Mouse (Mus musculus) common myeloid progenitor, adult 5-6 weeks (primary cell): ENCODE results near the gene Castor1. TPM values are rescaled to one million over a fixed set of nuclear protein-coding genes. Genes with fewer than 3 reads are reported as not detected.
"Not testable (repeated sequence)": the region's sequence is repeated elsewhere in the genome, so short reads cannot be mapped to it uniquely, and the experiment has no call there.

Experiments used
- ATAC-seq: replicated peaks from 2 replicates; pipeline ENCODE4 v1.8.0; 2016; ENCODE audit warnings: low read depth, mild to moderate bottlenecking, moderate TSS enrichment, inconsistent platforms; ENCODE audit not compliant: poor library complexity, severe bottlenecking
- total RNA-seq: library from RNA; stranded (forward); fragments of 200-1000, 187-1606 nt; gene quantifications from 2 replicates; pipeline ENCODE4 v1.2.3, GENCODE M21; 2017

Gene Castor1
- total RNA-seq, result 0.50 and 4.6 TPM in 2 replicates

DNA sequence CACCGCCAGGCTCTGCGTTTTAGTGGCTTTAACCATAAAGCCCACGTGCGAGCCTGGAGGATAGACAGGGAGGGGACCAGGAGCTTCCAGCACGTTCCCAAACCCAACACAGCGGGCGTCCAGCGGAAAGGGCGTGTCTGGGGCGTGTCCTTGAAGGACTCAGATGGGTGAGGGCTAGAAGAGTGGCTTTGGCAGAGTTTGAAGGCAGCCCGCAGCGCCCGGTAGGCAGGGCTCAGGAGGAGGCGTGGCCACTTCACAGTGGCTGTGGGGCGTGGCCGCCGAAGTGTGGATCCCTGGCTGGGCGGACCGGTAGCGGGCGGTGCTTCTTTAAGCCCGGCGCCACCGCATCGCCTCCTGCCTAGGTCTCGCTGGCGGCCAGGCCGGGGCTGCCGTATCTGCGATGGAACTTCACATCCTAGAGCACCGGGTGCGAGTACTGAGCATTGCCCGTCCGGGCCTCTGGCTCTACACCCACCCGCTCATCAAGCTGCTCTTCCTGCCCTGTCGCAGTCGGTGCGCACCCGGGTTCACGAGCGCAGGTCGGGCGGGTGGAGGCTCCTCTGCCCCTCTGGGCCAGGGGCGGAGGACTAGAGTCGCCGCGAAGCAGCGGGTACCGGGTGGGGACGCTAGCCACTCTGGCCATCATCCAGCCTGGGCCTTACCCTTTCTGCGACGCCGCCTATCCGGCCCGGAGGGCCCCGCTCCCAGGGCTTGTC is at the start of gene Castor1:
Castor1 (plus strand) TSS at position 312 of the 716 bp plus-strand sequence.
- ATAC-seq, result peak; percentile 88

DNA sequence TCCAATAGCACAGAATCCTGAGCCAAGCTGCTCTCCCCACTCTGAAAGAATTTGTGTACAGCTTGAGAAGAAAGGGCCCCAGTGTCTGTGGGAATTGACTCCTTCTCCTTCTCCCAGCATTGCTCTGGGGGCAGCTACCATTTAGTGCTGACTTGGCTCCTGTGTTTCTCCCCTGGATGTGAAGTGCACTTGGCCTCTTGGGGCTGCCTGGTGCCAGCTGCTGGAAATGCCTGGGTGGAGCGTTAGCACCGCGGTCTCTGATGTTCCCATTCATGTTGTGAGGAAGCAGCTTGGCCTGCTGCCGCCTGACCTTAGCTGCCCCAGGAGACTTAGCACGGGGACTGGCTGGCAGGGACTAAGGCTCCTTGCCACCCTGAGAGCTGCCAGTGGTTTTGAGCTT is 43.4 kb upstream of the Castor1 start:
- no peak for ATAC-seq

DNA sequence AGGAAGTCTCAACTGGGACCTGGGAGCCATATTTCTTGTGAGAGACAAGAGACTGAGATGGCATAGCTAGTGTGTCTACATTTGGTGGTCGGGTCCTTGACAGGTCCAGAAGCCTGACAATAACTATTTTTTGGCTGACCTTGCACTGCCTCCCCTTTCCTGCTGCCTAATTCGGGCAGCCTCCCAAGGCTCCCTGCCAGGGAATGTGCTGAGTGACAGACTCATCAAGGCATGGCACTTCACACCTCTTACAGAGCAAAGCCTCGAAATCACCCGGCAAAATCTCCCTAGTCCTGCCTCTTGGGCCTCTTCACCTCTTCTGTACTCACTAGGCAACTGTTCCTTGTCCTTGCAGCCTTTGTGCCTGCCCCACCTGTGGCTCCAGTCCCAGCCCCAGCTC is 40.3 kb upstream of the Castor1 start:
- no peak for ATAC-seq

DNA sequence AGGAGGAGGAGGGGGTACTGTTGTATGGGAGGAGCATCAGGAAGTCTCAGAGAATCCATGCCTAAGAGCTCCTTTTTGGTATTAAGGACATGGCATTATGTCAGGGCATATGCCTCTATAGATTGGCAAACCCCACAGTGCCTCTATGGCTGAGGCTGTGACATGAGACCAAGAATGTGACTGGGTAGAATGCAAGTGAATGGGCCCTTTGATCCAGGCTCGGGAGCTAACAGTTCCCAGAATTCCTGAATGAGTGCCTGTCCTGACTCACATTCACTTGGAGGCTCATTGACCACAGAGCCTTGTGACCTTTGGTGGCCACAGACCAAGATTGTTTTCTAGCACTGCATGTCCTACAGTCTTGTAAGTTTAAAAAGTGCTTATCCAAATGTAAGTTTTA is 36.0 kb upstream of the Castor1 start:
- ATAC-seq, result no peak

DNA sequence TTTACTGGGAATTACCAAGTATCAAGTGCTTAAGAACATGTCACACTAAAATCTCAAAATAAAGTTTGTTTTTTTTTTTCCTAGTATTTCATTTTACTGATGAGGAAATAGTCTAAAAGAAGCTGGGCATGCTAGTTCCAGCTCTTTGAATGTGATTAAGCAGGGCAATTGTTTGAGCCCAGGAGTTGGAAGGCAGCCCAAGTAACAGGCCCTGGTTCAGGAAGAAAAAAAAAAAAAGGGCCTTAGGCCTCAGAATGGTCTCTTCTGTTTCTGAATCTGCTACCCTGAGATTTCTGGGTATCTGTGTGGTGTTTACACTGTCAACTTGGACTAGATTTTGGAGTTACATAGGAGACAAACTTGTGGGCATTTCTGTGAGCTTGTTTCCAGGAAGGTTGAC is 34.5 kb upstream of the Castor1 start:
- ATAC-seq, result no peak

DNA sequence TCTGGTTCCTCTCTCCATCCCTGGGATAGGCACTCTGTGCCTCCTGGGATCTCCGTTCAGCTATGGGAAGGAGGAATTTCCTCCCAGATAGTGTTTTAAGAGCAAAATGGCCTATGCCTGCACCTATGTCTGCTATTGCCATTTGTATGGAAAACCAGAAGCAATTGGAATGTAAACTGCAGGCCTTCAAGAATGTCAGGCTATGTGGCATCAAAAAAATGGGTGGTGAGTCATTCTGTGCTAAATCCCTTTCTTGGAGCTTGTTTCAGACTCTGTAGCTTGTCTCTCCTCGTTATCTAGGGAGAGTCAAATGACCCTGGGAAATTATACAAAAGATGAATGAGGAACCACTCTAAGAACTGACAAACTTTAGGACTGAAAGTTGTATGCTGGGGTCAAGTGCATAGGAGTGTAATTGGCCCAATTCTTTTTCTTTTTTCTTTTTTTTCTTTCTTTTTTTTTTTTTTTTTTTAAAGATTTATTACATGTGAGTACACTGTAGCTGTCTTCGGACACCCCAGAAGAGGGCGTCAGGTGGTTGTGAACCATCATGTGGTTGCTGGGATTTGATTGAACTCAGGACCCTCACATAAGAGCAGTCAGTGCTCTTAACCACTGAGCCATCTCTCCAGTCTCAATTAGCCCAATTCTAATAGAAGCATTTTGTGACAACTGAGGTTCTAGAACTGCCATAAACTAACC is 33.6 kb upstream of the Castor1 start:
- ATAC-seq, result no peak

DNA sequence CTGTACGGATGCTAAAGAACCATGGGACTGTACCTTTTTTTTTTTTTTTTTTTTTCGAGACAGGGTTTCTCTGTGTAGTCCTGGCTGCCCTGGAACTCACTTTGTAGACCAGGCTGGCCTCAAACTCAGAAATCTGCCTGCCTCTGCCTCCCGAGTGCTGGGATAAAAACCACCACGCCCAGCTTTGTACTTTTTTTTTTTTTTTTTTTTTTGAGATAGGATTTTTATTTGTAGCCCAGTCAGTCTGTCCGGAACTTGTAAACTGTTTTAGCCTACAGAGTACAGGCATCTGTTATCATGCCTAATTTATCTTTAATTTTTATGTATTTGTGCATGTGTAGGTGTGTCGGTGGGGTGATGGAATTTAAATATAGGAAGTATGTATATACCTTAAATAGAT is 32.5 kb upstream of the Castor1 start:
- not testable (repeated sequence) for ATAC-seq

DNA sequence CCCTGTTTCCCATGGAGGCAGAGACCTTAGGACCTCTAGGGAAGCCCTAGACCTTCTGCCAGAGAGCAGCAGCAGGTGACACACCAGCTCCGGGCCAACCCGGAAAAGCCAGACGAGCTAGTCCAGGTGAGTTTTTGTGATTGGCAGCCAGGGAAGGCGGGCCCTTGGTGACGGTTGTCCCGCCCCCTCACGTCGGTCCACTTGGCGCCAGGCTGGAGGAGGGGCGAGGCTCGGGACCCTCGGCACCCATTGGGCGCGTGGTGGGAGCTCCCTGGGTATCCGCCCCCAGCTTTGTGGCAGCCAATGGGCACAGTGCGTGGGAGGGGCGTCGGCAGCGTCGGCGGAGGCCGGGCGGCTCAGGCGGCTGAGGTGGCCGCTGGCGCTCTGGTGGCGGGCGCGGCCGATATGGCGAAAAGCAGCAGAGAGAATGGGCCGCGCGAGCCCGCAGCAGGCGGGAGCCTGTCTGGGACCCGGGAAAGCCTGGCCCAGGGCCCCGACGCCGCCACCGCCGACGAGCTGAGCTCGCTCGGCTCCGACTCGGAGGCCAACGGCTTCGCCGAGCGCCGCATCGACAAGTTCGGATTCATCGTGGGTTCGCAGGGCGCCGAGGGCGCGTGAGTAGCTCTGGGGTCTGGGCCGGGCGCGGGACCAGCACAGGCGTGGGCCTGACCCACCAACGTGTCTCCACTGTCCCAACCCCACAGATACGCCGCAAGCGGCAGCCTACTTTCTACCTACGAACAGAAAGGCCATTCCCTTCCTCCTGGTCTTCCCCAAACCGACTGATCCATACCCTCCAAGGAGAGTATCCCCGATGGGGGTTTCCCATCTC is 31.3 kb upstream of the Castor1 start, which contains the start of gene Tbc1d10a:
Tbc1d10a (plus strand) TSS at position 304 of the 832 bp plus-strand sequence.
- ATAC-seq, result peak; percentile 100

DNA sequence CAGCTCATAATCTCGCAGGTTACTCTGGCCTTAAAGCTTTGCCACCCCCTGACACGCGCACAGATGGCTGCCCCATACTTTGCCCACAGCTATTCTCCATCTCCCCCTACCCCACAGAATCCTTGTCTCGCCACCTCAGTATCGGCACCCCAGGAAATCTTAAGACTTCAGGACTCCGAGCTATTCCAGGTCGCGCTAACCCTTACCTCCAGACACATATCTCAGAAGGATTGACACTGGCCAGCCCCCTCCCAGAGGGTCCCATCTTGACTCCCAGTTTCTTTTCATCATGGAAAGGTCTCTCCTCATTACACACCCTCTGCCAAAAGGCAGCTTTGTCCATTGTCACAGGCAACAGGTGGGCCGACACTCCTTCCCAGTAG is 30.7 kb upstream of the Castor1 start:
- ATAC-seq, result no peak

DNA sequence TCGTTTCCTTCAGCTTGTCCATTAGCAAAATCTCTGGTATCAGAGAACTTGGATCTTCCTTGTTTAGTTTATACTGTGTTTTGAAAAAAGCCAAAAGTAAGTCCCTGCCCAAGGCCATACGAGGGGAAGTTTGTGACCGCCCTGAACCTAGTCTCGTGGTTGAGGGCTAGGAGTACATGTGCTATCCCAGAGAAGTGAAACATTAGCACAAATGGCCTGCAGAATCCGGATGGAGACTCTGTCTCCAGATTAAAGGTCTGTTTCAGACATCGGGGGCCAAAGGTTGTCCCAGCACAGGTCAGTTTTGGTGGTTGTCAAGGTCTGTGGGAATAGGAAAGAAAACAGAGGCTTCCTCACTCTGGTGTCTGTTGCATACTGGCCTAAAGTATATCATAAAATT is 28.8 kb upstream of the Castor1 start:
- ATAC-seq, result no peak

DNA sequence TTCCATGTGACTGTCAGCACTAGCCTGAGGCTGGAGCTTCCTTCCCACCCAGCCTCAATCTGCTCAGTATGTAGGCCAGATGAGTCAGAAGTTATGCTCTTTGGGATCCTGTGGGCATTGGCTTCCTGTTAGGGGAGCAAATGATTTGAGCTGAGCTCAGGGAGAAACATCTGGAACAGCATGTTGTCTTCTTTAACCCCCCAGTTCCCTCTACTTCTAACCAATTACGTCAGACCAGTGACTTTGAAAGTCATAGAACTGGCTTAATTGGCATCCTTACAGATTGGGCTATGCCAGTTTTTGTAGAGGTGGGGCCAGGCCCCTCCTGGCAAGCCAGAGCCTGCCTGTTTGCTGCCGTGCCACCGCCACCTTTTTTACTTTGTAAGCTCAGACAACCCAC is 27.3 kb upstream of the Castor1 start:
- no peak for ATAC-seq

DNA sequence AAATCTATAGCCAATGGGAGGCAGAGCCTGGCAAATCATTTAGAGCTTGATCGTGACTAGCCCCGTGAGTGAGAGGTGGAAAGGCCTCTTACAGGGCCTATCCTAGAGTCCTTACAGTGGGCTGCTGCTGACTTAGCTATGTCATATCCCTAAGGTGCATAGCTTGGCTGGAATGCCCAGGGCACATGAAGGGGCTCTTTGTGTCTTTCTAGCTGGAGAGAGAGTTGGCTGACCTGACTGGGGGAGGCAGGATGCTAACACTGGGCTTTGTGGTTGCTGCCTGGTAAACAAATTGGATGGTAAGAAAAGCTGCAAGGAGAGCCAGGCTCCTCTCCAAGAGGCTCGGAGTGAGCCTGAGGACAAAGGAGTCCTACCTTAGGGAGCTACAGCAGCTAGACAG is 25.3 kb upstream of the Castor1 start:
- no peak for ATAC-seq

DNA sequence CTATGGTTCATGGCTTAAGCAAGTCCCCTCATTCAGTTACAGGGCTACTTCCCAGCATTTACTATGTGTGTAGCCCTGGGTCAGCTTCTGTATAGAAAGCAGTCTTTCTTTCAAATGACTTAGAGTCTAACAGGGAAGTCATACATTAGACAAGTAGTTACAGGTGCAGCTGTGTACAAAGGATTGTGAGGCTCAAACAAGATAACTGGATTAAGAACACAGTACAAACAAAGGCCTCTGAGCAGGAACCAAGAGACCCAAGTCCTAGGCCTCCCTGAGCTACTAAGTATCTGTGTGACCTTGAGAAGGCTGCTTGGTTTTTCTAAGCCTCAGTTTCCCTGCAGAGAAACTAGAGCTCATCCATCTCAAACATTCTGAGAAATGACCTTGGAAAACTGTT is 24.6 kb upstream of the Castor1 start:
- ATAC-seq, result no peak

DNA sequence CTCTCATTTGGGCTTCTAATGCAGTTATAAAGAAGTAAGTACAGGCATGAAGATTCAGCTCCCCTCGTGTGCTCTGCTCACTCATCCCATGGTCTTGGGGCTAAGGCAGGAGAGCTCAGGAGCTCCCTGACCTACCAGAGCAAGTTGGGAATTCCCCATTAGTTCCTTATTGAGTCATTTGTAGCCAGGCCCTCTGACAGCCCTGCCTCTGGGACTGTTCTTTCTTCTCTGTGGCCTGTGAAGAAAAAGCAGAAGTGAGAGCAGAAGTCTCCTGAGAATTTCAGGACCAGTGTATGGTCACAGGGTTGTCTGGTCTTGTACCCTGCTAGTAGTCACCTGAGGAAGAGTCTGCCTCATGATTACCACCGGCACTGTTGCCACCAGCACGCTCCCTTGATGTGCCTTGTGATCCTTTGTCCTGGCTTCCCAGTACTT is 22.4 kb upstream of the Castor1 start:
- peak; percentile 90 for ATAC-seq

DNA sequence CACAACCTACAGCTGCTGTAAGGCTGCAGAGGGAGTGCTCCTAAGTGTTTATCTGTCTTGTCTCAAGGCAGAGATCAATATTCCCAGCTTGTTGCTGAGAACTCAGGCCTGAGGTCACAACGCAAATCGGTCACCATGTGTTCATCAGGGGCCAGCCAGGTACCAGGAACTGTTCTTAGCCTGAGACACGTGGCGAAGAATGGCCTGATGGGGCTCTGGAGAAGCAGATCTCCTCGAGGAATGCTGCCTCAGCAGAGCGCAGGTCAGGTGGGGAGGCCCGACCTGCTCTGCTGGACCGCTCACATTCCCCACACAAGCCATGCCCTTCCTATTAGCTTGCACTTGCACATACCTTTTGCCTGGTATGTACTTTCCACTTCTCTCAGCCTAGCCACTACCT is 21.4 kb upstream of the Castor1 start:
- no peak for ATAC-seq

DNA sequence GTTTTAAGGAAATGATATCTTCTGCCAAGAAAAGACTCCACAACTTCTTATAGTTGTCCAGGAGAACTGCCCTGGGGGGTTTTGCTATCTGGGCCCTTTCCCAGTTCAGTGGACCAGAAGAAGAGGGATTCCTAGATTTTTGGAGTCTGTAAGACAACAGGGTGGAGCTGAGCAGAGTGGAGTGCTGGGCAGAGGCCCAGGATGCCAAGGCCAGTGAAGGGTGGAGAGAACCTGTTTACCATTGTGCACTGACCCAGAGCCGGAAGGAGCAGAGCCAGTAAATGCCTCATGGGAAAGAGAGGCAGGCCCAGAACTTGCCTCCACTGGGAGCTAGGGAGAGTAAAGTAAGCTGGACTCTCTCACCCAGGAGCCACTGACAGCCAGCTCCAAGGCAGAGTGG is 20.3 kb upstream of the Castor1 start:
- no peak for ATAC-seq

DNA sequence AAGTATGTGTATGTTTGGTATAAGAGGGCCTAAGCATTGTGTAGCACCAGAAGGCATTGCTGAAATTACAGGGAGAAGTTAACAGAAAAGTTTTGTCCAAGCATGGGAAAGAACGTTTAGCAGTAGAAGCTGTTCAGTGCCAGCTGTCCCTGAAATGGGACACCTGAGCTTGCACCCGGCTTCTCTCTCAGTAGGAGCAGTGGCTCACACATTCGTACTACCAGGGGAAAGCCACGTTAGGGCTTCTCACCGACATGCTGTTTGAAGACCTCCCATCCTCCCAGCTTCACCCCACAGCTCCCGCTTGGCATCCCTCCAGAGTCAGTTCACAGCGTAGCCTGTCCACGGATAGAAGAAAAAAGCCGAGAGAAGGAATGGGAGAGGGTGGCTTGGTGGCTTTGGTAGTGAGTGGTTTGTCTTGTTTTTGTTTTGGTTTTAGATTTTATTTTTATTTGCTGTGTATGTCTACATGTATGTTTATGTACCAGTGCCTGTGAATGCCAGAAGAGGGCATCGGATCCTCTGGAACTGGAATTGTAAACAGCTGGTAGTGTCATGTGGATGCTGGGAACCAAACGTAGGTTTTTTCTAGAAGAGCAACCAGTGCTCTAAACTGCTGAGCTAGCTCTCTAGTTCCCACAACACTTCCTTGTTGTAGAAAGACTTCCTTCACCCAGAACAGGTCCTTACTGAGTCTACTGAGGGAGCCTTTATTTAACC is 15.9 kb upstream of the Castor1 start:
- no peak for ATAC-seq

DNA sequence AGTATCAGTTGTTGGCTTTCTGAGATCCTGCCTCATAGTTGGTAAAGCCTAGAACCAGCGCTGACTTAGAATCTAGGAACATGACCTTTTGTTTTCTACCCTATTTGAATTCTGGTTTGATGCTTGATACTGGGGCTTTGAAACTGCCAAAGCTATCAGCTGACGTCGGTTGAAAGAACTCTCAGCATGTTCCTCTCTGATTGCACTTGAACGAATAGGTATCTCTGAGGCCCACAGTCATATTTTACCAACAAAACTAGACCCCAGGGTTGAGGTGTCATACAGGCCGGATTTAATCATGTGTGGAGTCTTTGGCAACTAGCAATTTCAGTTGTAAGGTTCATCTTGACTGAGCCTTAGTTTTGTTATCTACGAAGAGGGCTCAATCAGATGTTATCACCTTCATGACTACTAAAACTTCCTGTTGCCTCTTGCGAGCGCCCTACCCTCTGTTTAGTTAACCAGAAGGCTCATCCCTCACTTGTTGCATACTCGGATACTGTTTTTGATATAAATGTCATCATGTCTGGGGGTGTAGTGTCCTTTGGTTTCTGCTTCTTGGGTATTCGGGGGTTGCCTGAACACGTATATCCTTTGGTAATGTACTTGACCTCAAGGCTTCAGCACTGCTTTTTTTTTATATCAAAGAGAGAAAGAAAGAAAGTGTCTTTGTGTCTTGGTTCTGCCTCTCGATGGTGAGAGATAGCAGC is 14.9 kb upstream of the Castor1 start:
- ATAC-seq, result no peak

DNA sequence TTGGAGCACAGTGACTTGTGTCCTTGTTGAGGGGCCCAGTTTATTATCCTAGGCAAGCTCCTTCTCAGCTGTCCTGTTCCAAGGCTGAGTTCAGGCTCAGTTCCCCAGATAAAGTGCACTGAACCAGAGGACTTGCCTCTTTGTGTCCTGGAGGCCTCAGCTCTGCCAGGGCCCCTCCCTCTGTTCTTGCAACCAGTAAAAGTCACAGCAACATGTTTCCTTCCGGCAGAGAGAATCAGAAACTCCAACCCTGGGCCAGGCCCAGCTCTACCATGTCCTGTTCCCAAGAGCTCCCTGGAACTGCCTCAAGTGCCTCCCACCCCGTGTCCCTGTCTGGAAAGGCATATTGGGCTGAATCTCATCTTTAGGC is 14.3 kb upstream of the Castor1 start:
- ATAC-seq, result no peak
